Mouse (Mus musculus) testis, postnatal 14 days (tissue): ENCODE data around the gene Ttll4.

Source experiments
- DNase-seq: peaks from one replicate; pipeline ENCODE4 v3.0.0; 2021; ENCODE audit warnings: low spot score

The Ttll4 gene

DNA sequence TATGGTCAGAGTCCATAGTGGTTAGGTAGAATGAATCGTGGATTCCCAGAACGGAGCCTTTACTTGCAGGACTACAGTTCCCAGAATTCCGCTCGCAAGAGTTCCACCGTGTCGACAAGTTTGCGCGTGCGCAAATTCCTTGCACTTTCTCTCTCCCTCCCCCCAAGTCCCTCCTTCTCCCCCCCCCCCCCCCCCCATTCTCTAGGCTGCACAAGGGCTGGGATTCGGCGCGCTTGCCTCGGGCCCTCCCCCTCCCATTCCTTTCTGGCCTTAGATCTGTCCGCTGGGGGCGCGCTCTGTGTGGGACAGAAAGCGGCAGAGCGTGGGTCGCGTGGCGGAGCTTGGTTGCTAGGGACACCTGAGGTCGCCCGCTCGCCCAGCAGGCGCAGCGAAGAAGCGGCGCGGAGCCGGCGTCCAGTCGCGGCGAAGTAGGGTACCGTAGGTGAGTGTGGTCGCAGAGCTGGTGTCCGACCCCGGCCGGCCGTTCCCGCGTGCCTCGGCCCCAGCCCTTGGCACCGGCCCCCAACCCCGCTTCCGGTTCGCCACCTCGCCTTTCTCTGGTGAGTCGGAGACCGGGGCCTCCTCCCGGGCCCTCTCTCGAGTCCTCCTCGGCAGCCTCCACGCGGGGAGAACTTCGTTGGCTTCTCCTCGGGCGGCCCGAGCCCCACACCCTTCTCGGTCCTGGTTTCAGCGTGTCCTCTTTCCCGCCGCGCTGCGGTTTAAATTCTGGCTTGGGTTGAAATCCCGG, at the start of gene Ttll4:
Gene Ttll4 (plus strand): TSS at position 298 of the 748 bp plus-strand sequence.
- peak; percentile 93 for DNase-seq

- DNase-seq = no peak
Measured at GRCm38 (mm10) chr1:74624183-74624582, 37.4 kb upstream of the Ttll4 start.

GRCm38 (mm10) chr1:74626076-74626475, 35.5 kb upstream of the Ttll4 start:
- no peak for DNase-seq

GRCm38 (mm10) chr1:74628001-74628400, 33.5 kb upstream of the Ttll4 start:
- no peak for DNase-seq

GRCm38 (mm10) chr1:74632734-74633133, 28.8 kb upstream of the Ttll4 start:
- no peak for DNase-seq

DNA sequence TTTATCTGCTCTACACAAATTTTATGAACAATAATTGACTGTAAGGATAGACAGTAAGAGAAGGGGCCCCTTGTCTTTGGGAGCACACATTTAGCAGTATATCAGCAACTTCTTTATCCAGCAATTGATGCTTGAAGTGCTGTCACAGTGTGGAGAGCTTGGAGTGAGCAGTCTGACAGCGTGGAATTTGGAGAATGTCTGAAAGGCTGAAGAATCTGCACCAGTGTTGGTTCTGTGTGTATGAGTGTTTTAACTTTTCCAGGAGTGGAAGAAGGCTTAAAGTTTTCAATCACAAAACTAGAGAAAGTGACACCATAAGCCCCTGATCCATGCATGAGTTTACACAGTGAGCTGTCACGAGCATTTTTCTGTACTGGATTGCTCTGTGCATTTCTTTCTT, 18.0 kb upstream of the Ttll4 start:
- no peak for DNase-seq

- no peak for DNase-seq
Measured at GRCm38 (mm10) chr1:74643926-74644325, 17.6 kb upstream of the Ttll4 start.

GRCm38 (mm10) chr1:74662253-74662865, 814 bp downstream of the Ttll4 start:
- DNase-seq = no peak

GRCm38 (mm10) chr1:74665153-74665552, 3.6 kb downstream of the Ttll4 start:
- DNase-seq = no peak

DNA sequence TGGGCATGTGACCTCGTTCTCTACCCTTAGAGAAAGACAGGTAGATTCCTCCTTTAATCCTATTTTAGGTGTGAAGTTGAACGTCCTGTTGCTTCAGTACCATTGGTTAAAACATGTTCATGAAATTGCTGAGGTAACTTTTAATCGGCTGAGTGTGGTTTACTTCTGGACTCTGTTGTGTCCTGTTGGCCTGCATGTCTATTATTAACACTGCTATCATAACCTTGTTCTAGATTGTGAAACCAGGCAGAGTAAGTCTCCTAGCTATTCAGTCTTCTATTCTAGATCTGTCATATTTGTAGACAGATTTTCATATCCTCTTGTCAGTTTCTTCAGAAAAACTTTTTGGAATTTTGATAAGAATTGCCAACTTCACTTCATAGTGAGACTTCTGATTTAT, 6.8 kb downstream of the Ttll4 start:
- no peak for DNase-seq

DNA sequence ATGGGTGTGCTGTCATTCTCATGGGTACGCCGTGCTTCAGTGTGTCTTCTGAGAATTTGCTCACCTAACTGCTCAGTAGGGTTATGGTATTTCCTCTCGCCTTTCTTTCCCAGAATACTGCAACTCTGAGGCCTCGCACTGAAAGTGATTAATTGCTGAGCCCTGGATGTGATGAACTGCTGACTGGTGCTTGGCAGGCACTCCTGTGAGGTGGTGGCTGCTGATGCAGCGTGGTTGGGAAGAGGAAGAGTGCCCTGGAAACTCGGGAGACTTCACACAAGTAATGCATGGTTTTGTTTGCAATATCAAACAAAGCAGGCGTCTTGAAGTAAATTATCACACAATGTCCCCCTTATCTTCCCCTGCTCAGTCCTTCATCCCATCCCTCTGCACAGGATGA, 11.2 kb downstream of the Ttll4 start:
- DNase-seq = no peak

GRCm38 (mm10) chr1:74676863-74677262, 15.3 kb downstream of the Ttll4 start:
- DNase-seq = no peak

- no peak for DNase-seq
Measured at GRCm38 (mm10) chr1:74677843-74678242, 16.3 kb downstream of the Ttll4 start.

DNA sequence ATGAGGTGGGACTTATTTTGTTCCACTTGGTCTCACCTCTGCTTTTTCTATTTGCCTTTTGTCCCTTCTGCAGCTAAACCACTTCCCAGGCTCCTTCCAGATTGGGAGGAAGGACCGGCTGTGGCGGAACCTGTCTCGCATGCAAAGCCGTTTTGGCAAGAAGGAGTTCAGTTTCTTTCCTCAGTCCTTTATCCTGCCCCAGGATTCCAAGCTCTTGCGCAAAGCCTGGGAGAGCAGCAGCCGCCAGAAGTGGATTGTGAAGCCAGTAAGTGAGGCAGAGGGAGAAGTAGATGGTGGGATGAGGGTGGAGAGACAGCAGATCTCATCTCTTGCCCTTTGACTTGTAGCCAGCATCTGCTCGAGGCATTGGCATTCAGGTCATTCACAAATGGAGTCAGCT, 25.6 kb downstream of the Ttll4 start:
- no peak for DNase-seq

DNA sequence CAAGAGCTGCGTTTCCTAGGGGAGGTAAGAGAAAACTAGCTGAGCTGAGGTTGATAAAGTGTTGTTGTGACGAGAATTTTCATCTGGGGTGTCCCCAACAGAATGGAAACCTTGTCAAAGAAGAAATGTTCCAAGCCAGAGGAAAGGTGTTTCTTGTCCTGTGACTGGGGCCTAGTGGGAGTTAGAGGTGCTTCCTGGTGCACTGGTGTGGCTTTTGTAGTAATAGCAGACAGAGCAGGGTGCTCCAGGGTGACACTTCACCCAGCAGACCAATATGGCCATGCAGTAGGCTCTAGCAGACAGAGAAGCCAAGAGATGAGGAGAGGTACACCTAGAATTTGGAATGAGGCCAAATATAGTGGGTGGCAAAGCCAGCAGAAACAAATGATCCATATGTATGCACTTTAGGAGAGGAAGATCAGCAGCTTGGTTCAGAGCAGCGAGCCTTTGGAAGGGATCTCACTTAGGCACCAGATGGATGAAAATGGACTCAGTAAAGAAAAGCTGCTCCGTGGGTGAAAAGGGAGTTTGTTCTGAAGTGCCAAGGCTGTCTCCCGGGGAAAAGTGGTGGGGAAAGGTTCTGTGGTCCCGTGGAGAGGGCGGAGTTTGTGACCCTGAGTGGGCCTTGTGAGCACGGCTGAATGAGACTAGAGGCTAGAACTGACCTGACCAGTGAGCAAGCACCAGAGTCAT, 32.5 kb downstream of the Ttll4 start:
- no peak for DNase-seq

- no peak for DNase-seq
Measured at GRCm38 (mm10) chr1:74695836-74696235, 34.3 kb downstream of the Ttll4 start.

DNA sequence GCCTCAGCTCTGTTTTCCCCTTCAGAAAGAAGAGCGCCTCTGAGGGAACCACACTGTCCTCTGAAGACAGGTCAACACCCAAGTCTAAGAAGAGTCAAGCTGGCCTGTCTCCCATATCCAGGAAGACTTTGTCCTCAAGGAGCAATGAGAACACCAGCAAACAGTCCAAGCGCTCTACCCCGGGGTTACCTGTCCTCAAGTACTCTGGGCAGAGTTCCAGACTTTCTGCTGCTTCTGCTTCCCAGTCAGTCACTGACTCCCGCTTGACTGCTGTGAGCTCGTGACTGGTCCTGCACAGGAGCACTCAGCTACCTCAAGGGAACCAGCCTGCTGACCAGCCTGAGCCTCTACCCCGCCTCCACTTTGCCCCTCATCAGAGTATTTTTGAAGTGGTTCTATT, 35.9 kb downstream of the Ttll4 start:
- DNase-seq = no peak

- no peak for DNase-seq
Measured at GRCm38 (mm10) chr1:74698353-74698752, 36.8 kb downstream of the Ttll4 start.

DNA sequence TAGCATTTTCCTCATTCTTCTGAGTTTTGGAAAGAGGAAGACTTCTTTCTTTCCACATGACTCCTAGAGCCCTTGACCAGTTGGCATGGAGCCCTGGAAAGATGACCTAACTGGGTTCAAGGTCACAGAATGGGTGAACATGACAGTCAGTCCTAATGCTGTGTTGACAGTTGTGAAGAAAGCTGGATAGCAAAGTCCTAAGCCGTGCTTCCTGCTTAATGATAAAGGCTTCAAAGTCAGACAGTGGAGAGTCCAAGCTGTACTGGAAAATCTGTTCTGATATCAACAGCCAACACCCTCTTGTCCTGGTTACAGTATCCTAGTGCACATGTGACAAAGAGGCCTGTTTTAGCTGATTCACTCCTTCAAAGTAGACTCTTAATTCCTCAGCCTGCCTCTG, 37.2 kb downstream of the Ttll4 start:
- DNase-seq = peak; percentile 28

GRCm38 (mm10) chr1:74702142-74702553, 40.6 kb downstream of the Ttll4 start:
- no peak for DNase-seq

DNA sequence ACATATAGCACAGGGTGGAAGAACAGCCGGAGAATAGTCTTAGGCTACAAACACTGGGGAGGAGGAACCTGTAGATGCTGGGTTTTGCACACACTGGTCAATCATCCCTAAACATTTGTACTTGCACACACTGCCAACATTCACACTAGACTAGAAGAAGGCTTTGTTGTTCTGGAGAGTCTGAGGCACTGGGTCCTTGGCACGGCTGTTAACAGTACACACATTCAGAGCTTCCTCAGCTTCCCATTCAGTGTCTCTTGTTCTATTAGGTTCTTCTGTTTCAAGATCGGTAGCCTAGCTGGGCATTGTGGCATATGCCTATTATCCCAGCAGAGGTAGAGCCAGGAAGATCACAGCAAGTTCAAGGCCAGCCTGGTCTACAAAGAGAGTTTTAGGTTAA, 42.6 kb downstream of the Ttll4 start:
- DNase-seq = no peak

GRCm38 (mm10) chr1:74705016-74705415, 43.5 kb downstream of the Ttll4 start:
- DNase-seq = no peak

DNA sequence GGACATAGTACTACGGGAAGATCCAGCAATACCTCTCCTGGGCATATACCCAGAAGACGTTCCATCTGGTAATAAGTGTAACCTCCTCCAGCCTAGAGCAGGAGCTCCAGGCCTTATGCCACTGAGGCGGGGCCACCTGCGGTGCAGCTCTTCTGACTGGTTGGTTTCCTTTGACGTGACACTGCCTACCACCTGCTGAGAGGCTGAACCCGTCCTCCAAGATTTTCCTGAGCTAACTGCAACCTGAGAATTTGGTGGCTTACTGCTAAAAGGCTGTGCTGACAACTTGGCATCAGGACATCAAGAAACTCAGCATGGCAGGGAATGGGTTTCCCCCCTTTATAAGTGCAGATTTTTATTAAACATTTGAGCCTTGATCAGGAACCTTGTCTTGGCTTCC, 48.0 kb downstream of the Ttll4 start:
- no peak for DNase-seq
